Mouse (Mus musculus): ENCODE data around the gene Slc35f1.

DNA sequence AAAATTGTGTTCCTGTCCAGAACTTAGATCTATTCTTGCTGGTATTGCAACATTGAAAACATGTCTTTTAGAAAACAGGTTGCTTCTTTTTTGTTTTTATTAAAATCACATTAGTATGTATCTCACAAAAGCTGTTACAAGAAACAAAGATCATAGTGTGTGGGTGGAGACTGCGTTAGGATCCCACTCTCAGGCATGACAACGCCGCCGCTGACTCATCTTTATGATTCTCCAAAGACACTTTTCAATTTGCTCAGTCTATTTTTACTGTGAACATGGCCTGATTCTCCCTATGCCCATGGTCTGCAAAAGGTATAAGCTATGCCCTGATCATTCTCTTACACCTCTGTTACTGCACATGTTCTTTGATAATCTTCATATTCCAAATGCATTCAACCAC is 24.8 kb downstream of the Slc35f1 start:
- TF ChIP-seq CTCF (IDR thresholded peaks at IDR 0.05; ENCODE audit: insufficient read depth, low read depth, low read length) (no peak), POLR2A (IDR thresholded peaks at IDR 0.05; ENCODE audit: insufficient read depth, low read depth, low read length) (no peak)
